Mouse (Mus musculus) urinary bladder, postnatal 36 days (tissue): ENCODE measurements around the gene Myo3b.
"Not testable (repeated sequence)": the region's sequence is repeated elsewhere in the genome, so short reads cannot be mapped to it uniquely, and the experiment has no call there.

Experiments used
- DNase-seq, 2 experiments: peaks; one replicate each; pipeline ENCODE4 v3.0.0; 2022; ENCODE audit warnings: low spot score in 2 of 2, mixed read lengths in 1 of 2

Gene Myo3b

GRCm38 (mm10) chr2:70195418-70196248 lies 156.7 kb downstream of the Myo3b start:
- no peak for DNase-seq

GRCm38 (mm10) chr2:70201796-70202555 lies 163.1 kb downstream of the Myo3b start:
- no peak for DNase-seq

- no peak for DNase-seq
Measured at GRCm38 (mm10) chr2:70202578-70203167, 163.7 kb downstream of the Myo3b start.

GRCm38 (mm10) chr2:70208411-70208810 lies 169.5 kb downstream of the Myo3b start:
- no peak for DNase-seq

GRCm38 (mm10) chr2:70209790-70210189 lies 170.9 kb downstream of the Myo3b start:
- no peak for DNase-seq

- DNase-seq = no peak
Measured at GRCm38 (mm10) chr2:70210427-70211332, 171.8 kb downstream of the Myo3b start.

GRCm38 (mm10) chr2:70214401-70214800 lies 175.5 kb downstream of the Myo3b start:
- no peak for DNase-seq

- no peak for DNase-seq
Measured at GRCm38 (mm10) chr2:70217800-70218199, 178.9 kb downstream of the Myo3b start.

- DNase-seq = no peak
Measured at GRCm38 (mm10) chr2:70218469-70218868, 179.5 kb downstream of the Myo3b start.

- no peak for DNase-seq
Measured at GRCm38 (mm10) chr2:70226679-70227078, 187.8 kb downstream of the Myo3b start.

GRCm38 (mm10) chr2:70234450-70234849 lies 195.5 kb downstream of the Myo3b start:
- not testable (repeated sequence) for DNase-seq

- DNase-seq = no peak
Measured at GRCm38 (mm10) chr2:70245981-70246380, 207.1 kb downstream of the Myo3b start.

GRCm38 (mm10) chr2:70248616-70249015 lies 209.7 kb downstream of the Myo3b start:
- DNase-seq = no peak

- no peak for DNase-seq
Measured at GRCm38 (mm10) chr2:70249872-70250271, 210.9 kb downstream of the Myo3b start.

GRCm38 (mm10) chr2:70251256-70251655 lies 212.3 kb downstream of the Myo3b start:
- DNase-seq = no peak

GRCm38 (mm10) chr2:70259357-70260000 lies 220.6 kb downstream of the Myo3b start:
- DNase-seq = no peak

- DNase-seq = no peak
Measured at GRCm38 (mm10) chr2:70260646-70261195, 221.8 kb downstream of the Myo3b start.

- no peak for DNase-seq
Measured at GRCm38 (mm10) chr2:70261703-70262564, 223.0 kb downstream of the Myo3b start.

- no peak for DNase-seq
Measured at GRCm38 (mm10) chr2:70262565-70263082, 223.7 kb downstream of the Myo3b start.
